7 mouse cellular contexts compared by ENCODE assay signal in the genomic region with DNA sequence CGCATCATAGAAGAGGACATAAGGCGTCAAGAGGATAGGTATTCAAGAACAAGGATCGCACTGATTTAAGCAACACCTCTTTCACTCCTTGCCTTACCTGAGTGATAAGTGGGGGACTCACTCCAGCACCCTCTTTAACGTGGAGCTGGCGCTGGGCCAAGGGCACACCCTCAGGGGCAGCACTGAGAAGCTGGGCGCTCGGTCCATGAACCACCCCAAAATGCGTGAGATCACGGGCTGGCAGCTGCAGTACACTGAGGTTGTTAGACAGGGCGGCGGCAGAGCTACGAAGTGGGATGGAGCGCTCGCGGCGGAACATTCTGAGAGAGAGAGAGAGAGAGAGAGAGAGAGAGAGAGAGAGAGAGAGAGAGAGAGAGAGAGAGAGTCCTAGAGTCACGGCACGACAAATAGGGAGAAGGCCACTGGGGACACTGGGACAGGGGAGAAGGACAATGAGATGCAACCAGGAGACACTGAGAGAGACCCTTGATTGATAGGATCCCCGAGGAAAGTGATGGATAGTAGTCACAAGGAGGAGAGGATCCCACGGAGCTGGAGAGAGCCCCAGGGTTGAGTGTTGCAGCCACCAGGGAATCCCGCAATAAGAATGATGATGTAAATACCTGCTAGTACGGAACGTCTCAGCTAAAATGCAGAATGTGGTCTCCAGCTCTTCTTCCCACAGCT. TPM values are rescaled to one million over a fixed set of nuclear protein-coding genes. Genes with fewer than 3 reads are reported as not detected.
DNase-seq lines count a peak whose midpoint lies in the region; ATAC-seq lines count a peak whose summit lies in the region.

No protein-coding gene starts in this region.

- H3K4me1 ChIP-seq in brown adipose tissue, adult 24 weeks (ENCODE audit: control insufficient read depth, insufficient read depth, insufficient read length, low read length) = no peaks in the 10 kb centered on the region
- H3K4me1 ChIP-seq in heart, embryonic 13.5 days = peaks cover 22% of the 10 kb centered on the region
- peaks cover 28% of the 10 kb centered on the region for H3K4me1 ChIP-seq in liver, embryonic 13.5 days (replicated peaks)

- H3K9me3 ChIP-seq in heart, embryonic 13.5 days = no peaks in the 10 kb centered on the region
- no peaks in the 10 kb centered on the region for H3K9me3 ChIP-seq in liver, embryonic 13.5 days (replicated peaks)

- peak; percentile 50 for DNase-seq in retina, postnatal 1 day
- DNase-seq in retina, embryonic 14.5 days (ENCODE audit: low spot score) = no peak
- no peak for DNase-seq in liver, embryonic 13.5 days
- DNase-seq in yolk sac, embryonic 10.5 days (ENCODE audit: low spot score) = no peak
- no peak for DNase-seq in adrenal gland, adult 18-20 months (ENCODE audit: low spot score in 2 of 2)

- peaks cover 23% of the 10 kb centered on the region for H3K36me3 ChIP-seq in heart, embryonic 13.5 days
- H3K36me3 ChIP-seq in liver, embryonic 13.5 days = no peaks in the 10 kb centered on the region

- H3K27ac ChIP-seq in brown adipose tissue, adult 24 weeks (replicated peaks; ENCODE audit: low read depth, low read length) = no peak overlapping the region
- no peak overlapping the region for H3K27ac ChIP-seq in heart, embryonic 13.5 days (replicated peaks)
- no peak overlapping the region for H3K27ac ChIP-seq in liver, embryonic 13.5 days

- peaks cover 27% of the 10 kb centered on the region for H3K27me3 ChIP-seq in heart, embryonic 13.5 days (replicated peaks)
- H3K27me3 ChIP-seq in liver, embryonic 13.5 days = peaks cover 65% of the 10 kb centered on the region

- peak overlapping the region; percentile 83 for H3K4me3 ChIP-seq in brown adipose tissue, adult 24 weeks (ENCODE audit: insufficient read depth, low read depth, low read length)
- peak overlapping the region; percentile 57 for H3K4me3 ChIP-seq in heart, embryonic 13.5 days
- peak overlapping the region; percentile 54 for H3K4me3 ChIP-seq in liver, embryonic 13.5 days (replicated peaks)

- no peak for ATAC-seq in heart, embryonic 13.5 days (ENCODE audit: extremely low read depth, insufficient number of reproducible peaks, low FRiP score, low TSS enrichment)
- ATAC-seq in liver, embryonic 13.5 days (ENCODE audit: low read depth) = no peak

- 8% methylated on average over 23 of the region's 23 CpGs for WGBS in heart, embryonic 13.5 days
- WGBS in liver, embryonic 13.5 days (ENCODE audit: insufficient replicate concordance) = 13% methylated on average over 23 of the region's 23 CpGs

- peak overlapping the region; percentile 74 for H3K4me2 ChIP-seq in heart, embryonic 13.5 days
- peak overlapping the region; percentile 78 for H3K4me2 ChIP-seq in liver, embryonic 13.5 days

- peak overlapping the region; percentile 71 for H3K9ac ChIP-seq in heart, embryonic 13.5 days
- H3K9ac ChIP-seq in liver, embryonic 13.5 days = peak overlapping the region; percentile 34; the same call in 1 of the 2 replicates

RNA-seq across cellular contexts. Expression of a gene that starts 0.5 kb away (rescaled TPM):
- not detected in 2 replicates for polyA plus RNA-seq in brown adipose tissue, adult 24 weeks (2012; ENCODE audit: insufficient read depth, insufficient read length, missing spikeins)
- polyA plus RNA-seq in heart, embryonic 13.5 days (2015; fragmentation: Nextera tagmentation; extraction: Ambion mirVana) = 7.0 and 7.5 TPM in 2 replicates
- polyA plus RNA-seq in liver, embryonic 13.5 days (2015; fragmentation: Nextera tagmentation; extraction: Ambion mirVana) = 0.60 and 0.67 TPM in 2 replicates
- total RNA-seq in adrenal gland, adult 18-20 months (2021) = 1 to 10 TPM; 1.9 to 3.6 TPM

RNA-seq across cellular contexts. Expression of a gene that starts 0.5 kb away (rescaled TPM):
- polyA plus RNA-seq in brown adipose tissue, adult 24 weeks (2012; ENCODE audit: insufficient read depth, insufficient read length, missing spikeins) = not detected in 2 replicates
- 0.55 and 0.64 TPM in 2 replicates for polyA plus RNA-seq in heart, embryonic 13.5 days (2015; fragmentation: Nextera tagmentation; extraction: Ambion mirVana)
- 0.15 and 0.20 TPM in 2 replicates for polyA plus RNA-seq in liver, embryonic 13.5 days (2015; fragmentation: Nextera tagmentation; extraction: Ambion mirVana)
- 1 to 10 TPM; 1.1 to 1.4 TPM for total RNA-seq in adrenal gland, adult 18-20 months (2021)

RNA-seq across cellular contexts. Expression of a gene that starts 10.0 kb away (rescaled TPM):
- 31.0 and 31.2 TPM in 2 replicates for polyA plus RNA-seq in brown adipose tissue, adult 24 weeks (2012; ENCODE audit: insufficient read depth, insufficient read length, missing spikeins)
- polyA plus RNA-seq in heart, embryonic 13.5 days (2015; fragmentation: Nextera tagmentation; extraction: Ambion mirVana) = 62.3 and 65.9 TPM in 2 replicates
- 28.0 and 30.7 TPM in 2 replicates for polyA plus RNA-seq in liver, embryonic 13.5 days (2015; fragmentation: Nextera tagmentation; extraction: Ambion mirVana)
- total RNA-seq in adrenal gland, adult 18-20 months (2021) = 100 to 1,000 TPM; 111 to 138 TPM

RNA-seq across cellular contexts. Expression of a gene that starts 20.4 kb away (rescaled TPM):
- polyA plus RNA-seq in brown adipose tissue, adult 24 weeks (2012; ENCODE audit: insufficient read depth, insufficient read length, missing spikeins) = 4.5 and 7.1 TPM in 2 replicates
- 19.5 and 21.6 TPM in 2 replicates for polyA plus RNA-seq in heart, embryonic 13.5 days (2015; fragmentation: Nextera tagmentation; extraction: Ambion mirVana)
- polyA plus RNA-seq in liver, embryonic 13.5 days (2015; fragmentation: Nextera tagmentation; extraction: Ambion mirVana) = 10.1 and 11.7 TPM in 2 replicates
- total RNA-seq in adrenal gland, adult 18-20 months (2021) = 1 to 10 TPM; 4.7 to 6.6 TPM

RNA-seq across cellular contexts. Expression of a gene that starts 30.5 kb away (rescaled TPM):
- polyA plus RNA-seq in brown adipose tissue, adult 24 weeks (2012; ENCODE audit: insufficient read depth, insufficient read length, missing spikeins) = 8.7 and 13.1 TPM in 2 replicates
- 8.2 and 8.7 TPM in 2 replicates for polyA plus RNA-seq in heart, embryonic 13.5 days (2015; fragmentation: Nextera tagmentation; extraction: Ambion mirVana)
- polyA plus RNA-seq in liver, embryonic 13.5 days (2015; fragmentation: Nextera tagmentation; extraction: Ambion mirVana) = 6.3 and 7.2 TPM in 2 replicates
- total RNA-seq in adrenal gland, adult 18-20 months (2021) = 10 to 100 TPM; 20.1 to 20.7 TPM
